Mouse (Mus musculus): ENCODE measurements around the gene Borcs6. TPM values are rescaled to one million over a fixed set of nuclear protein-coding genes. Genes with fewer than 3 reads are reported as not detected.
"Not testable (repeated sequence)": the region's sequence is repeated elsewhere in the genome, so short reads cannot be mapped to it uniquely, and the experiment has no call there.

The Borcs6 gene
- total and polyA plus RNA-seq, 2 experiments from 2014 or later: 20.9 to 32.8 TPM

DNA sequence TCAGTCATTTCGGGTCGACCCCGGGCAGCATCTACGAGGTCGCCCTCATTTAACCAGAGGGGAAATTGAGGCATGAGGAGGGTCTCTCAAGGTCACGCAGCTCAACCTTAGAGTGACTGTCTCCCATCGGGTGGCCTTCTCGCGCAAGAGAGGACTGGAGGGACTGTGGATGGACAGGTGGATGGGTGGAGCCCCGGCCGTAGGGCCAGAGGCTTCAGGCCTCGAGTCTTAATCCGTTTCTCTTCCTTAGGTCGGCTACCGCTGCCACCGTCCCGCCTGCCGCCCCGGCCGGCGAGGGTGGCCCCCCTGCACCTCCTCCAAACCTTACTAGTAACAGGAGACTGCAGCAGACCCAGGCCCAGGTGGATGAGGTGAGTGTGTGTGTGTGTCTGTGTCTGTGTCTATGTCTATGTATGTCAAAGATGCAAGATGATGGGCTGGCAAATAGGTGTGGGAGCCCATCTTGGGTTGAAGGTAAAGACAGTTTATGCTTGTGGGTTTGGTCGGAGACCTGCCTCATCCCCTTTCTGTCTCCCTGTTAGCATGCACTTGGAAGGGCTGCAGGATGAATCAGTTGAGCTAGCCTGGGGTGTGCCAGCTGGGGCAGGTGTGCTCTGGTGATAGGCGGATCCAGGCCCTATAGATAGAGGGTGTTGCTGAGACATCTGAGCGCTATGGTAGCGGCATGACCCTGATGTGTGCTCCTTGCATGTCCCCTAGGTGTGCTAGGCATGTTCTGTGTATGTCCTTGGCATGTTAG, 29.5 kb downstream of the Borcs6 start:
- peaks cover 19% of the 10 kb centered on the region for H3K36me3 ChIP-seq (ENCODE audit: insufficient read depth)
- H3K9ac ChIP-seq: peak overlapping the region; percentile 100
- 11% methylated on average over 25 of the region's 25 CpGs for WGBS
- H3K27me3 ChIP-seq (ENCODE audit: insufficient read depth, low read length): no peaks in the 10 kb centered on the region
- H3K9me3 ChIP-seq (ENCODE audit: low read length): no peaks in the 10 kb centered on the region
- ATAC-seq (peak; percentile 11; the same call in 1 of the 2 replicates), DNase-seq (no peak)
- TF ChIP-seq CTCF (IDR thresholded peaks at IDR 0.05; ENCODE audit: low read depth): no peak
- peaks cover 14% of the 10 kb centered on the region for H3K4me1 ChIP-seq (ENCODE audit: insufficient read depth)
- H3K4me2 ChIP-seq (ENCODE audit: low read depth): peak overlapping the region; percentile 91
- peak overlapping the region; percentile 99 for H3K4me3 ChIP-seq (ENCODE audit: low read depth, low read length)
- H3K27ac ChIP-seq (ENCODE audit: low read depth, low read length): peak overlapping the region; percentile 97

DNA sequence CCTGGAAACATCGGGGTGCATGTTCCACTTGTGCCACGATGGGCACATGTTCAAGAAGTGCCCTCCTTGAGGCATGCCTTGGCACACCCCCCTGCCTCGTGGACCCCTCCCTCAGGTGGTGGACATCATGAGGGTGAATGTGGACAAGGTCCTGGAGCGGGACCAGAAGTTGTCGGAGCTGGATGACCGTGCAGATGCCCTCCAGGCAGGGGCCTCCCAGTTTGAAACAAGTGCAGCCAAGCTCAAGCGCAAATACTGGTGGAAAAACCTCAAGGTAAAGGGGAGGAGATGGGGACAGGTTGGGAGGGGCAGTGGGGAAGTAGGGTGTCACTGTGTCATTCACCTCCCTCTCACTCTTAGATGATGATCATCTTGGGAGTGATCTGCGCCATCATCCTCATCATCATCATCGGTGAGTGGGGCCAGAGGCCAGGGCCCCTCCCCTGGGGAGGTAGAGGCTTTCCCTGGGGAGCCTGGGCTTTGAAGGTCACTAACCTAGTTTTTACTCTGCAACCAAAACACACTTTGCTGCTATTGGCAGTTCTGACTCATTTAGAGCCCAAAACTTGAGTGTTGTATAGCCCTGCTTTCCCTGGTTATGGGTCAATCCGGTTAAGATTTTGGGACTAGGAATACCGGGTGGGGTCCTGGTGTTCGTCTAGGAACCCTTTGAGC, 30.2 kb downstream of the Borcs6 start:
- TF ChIP-seq CTCF (IDR thresholded peaks at IDR 0.05; ENCODE audit: low read depth): no peak
- peak overlapping the region; percentile 99 for H3K4me3 ChIP-seq (ENCODE audit: low read depth, low read length)
- H3K36me3 ChIP-seq (ENCODE audit: insufficient read depth): peaks cover 19% of the 10 kb centered on the region
- H3K4me2 ChIP-seq (ENCODE audit: low read depth): peak overlapping the region; percentile 91
- H3K4me1 ChIP-seq (ENCODE audit: insufficient read depth): peaks cover 18% of the 10 kb centered on the region
- 84% methylated on average over 12 of the region's 12 CpGs for WGBS
- no peaks in the 10 kb centered on the region for H3K9me3 ChIP-seq (ENCODE audit: low read length)
- ATAC-seq (no peak), DNase-seq (no peak)
- H3K27me3 ChIP-seq (ENCODE audit: insufficient read depth, low read length): no peaks in the 10 kb centered on the region
- H3K9ac ChIP-seq: peak overlapping the region; percentile 100
- H3K27ac ChIP-seq (ENCODE audit: low read depth, low read length): peak overlapping the region; percentile 97

DNA sequence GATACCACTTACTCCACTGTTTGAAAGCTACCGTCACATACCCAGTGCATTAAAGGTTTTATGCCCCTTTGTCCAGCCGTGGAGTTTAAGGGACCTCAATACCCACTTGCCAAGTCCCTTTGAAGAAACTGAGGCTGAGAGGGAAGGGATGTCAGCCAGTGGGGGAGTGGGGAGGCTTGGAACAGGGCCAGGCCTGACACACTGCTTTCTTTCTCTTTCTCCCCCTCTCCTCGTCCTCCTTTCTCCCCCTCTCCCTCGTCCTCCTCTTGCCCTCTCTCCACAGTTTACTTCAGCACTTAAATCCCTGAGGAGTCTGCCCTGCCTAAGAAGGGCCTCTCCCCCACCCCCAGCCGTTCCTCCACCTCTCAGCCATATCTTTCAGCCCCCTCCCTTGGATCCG, 30.9 kb downstream of the Borcs6 start:
- H3K27ac ChIP-seq (ENCODE audit: low read depth, low read length): peak overlapping the region; percentile 97; the same call in 1 of the 2 replicates
- peaks cover 18% of the 10 kb centered on the region for H3K4me1 ChIP-seq (ENCODE audit: insufficient read depth)
- ATAC-seq (no peak), DNase-seq (no peak)
- no peak for TF ChIP-seq CTCF (IDR thresholded peaks at IDR 0.05; ENCODE audit: low read depth)
- peaks cover 19% of the 10 kb centered on the region for H3K36me3 ChIP-seq (ENCODE audit: insufficient read depth)
- no peaks in the 10 kb centered on the region for H3K9me3 ChIP-seq (ENCODE audit: low read length)
- H3K9ac ChIP-seq: peak overlapping the region; percentile 100
- H3K27me3 ChIP-seq (ENCODE audit: insufficient read depth, low read length): no peaks in the 10 kb centered on the region
- no peak overlapping the region for H3K4me3 ChIP-seq (ENCODE audit: low read depth, low read length)
- peak overlapping the region; percentile 91 for H3K4me2 ChIP-seq (ENCODE audit: low read depth)
- 47% methylated on average over 6 of the region's 6 CpGs for WGBS

DNA sequence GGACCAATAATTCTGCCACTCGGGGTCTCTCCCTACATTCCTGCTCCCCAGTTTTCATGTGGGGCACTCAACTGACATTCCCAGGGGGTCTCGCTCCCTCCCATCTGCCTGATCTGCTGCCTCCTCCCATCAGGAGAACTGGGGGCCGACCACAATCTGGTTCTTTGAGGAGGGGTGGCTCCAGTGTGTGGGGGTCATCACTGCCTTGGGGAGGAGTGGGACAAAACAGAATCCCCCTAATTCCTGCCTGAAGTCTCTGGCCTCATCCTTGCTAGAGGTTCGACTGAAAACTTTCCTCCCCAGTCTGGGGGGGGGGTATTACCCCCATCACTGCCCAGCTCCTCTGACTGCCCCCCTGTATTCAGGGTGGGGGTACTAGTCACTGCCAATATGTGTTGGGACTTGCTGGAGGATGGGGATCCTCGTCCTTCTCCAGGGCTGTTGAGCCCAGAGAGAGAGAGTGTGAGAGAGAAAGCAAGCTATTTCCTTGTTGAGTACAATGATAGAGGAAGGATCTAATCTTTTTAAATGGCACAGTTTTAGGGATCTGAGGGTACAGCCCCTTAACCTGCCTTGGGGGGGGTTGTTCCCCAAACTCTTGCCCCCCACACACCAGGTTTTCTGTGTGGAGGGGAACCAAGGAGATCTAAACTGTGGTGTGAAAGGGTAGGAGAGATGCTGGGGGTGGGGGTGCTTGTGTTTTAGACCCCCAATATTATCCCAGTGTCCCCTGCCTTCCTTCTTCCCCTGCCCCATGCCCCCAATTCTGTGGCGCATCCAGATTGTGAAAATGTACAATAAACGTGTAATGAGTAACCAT, 32.3 kb downstream of the Borcs6 start:
- TF ChIP-seq CTCF (IDR thresholded peaks at IDR 0.05; ENCODE audit: low read depth): no peak

DNA sequence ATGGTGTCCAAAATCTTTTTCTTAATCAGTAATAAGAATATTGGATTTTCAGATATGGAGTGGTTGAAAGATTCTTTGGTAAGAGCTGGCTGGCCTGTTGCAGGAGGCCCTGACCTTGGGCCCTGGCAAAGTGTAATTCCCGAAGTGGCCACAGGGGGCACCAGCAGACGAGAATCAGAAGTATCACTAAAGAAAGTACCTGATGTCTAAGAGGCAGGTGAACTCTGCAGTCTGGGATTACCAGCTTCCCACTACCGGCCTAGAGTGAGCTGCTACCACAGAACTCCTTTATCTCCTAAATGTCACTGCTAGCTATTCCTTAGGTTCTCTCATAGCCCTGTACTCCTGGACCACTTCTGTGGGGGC, 32.9 kb downstream of the Borcs6 start:
- no peak overlapping the region for H3K9ac ChIP-seq
- H3K9me3 ChIP-seq (ENCODE audit: low read length): no peaks in the 10 kb centered on the region
- no peak overlapping the region for H3K4me2 ChIP-seq (ENCODE audit: low read depth)
- 5% methylated on average over 3 of the region's 3 CpGs for WGBS
- H3K36me3 ChIP-seq (ENCODE audit: insufficient read depth): peaks cover 19% of the 10 kb centered on the region
- H3K27ac ChIP-seq (ENCODE audit: low read depth, low read length): 0 out of 2 replicates have a peak overlapping the region, but pooled peaks have one; percentile 2
- DNase-seq (peak; percentile 71), ATAC-seq (no peak)
- peaks cover 29% of the 10 kb centered on the region for H3K4me1 ChIP-seq (ENCODE audit: insufficient read depth)
- TF ChIP-seq CTCF (IDR thresholded peaks at IDR 0.05; ENCODE audit: low read depth): peak; percentile 81
- no peak overlapping the region for H3K4me3 ChIP-seq (ENCODE audit: low read depth, low read length)
- H3K27me3 ChIP-seq (ENCODE audit: insufficient read depth, low read length): no peaks in the 10 kb centered on the region

More for the DNA sequence above, 32.3 kb downstream of the Borcs6 start:
- 63% methylated on average over 7 of the region's 7 CpGs for whole genome bisulfite sequencing
- Histone ChIP-seq H3K27ac (ENCODE audit: low read depth, low read length) (no peak overlapping the region), H3K36me3 (ENCODE audit: insufficient read depth) (peaks cover 19% of the 10 kb centered on the region), H3K9ac (no peak overlapping the region), H3K4me1 (ENCODE audit: insufficient read depth) (peaks cover 25% of the 10 kb centered on the region), H3K27me3 (ENCODE audit: insufficient read depth, low read length) (no peaks in the 10 kb centered on the region), H3K4me2 (ENCODE audit: low read depth) (no peak overlapping the region), H3K4me3 (ENCODE audit: low read depth, low read length) (no peak overlapping the region), H3K9me3 (ENCODE audit: low read length) (no peaks in the 10 kb centered on the region)
- ATAC-seq: no peak
- no peak for DNase-seq

DNA sequence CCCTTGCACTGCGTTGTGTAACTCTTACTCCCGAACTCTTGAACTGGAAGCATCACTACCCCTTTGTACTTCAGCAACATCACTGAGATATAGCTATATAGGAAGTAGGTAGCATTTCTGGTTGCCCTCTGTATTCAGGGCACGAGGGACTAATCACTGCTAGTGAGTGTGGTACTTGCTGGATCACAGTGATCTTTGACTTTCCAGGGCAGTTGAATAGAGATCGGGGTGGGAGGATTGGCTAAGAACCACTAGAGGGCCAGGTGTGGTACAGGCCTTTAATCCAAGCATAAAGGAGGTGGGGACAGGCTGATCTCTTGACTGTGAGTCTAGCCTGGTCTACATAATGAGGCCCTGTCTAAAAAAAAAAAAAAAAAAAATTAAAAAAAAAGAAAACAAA, 33.4 kb downstream of the Borcs6 start:
- 87% methylated on average over 4 of the region's 4 CpGs for WGBS
- no peak for ATAC-seq
- H3K4me1 ChIP-seq (ENCODE audit: insufficient read depth): peaks cover 34% of the 10 kb centered on the region

DNA sequence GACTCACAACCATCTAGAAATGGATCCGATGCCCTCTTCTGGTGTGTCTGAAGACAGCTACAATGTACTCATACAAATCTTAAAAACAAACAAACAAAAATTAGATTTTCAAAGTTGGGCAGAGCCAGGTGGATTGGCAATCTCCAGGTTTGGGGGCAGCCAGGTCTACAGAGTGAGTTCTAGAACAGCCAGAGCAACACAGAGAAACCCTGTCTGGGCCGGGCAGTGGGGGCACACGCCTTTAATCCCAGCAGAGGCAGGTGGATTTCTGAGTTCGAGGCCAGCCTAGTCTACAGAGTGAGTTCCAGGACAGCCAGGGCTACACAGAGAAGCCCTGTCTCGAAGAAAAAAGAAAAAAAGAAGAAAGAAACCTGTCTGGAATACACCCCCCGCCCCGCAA, 34.3 kb downstream of the Borcs6 start:
- H3K27ac ChIP-seq (ENCODE audit: low read depth, low read length); DNase-seq; ATAC-seq; H3K4me3 ChIP-seq (ENCODE audit: low read depth, low read length); H3K4me2 ChIP-seq (ENCODE audit: low read depth); H3K27me3 ChIP-seq (ENCODE audit: insufficient read depth, low read length); H3K9ac ChIP-seq; H3K9me3 ChIP-seq (ENCODE audit: low read length): not testable (repeated sequence)
- Histone ChIP-seq H3K4me1 (ENCODE audit: insufficient read depth) (peaks cover 41% of the 10 kb centered on the region), H3K36me3 (ENCODE audit: insufficient read depth) (peaks cover 19% of the 10 kb centered on the region)
- 90% methylated on average over 7 of the region's 7 CpGs for WGBS

More for the DNA sequence above, 33.4 kb downstream of the Borcs6 start:
- Histone ChIP-seq H3K27ac (ENCODE audit: low read depth, low read length) (0 out of 2 replicates have a peak overlapping the region, but pooled peaks have one; percentile 2), H3K27me3 (ENCODE audit: insufficient read depth, low read length) (no peaks in the 10 kb centered on the region), H3K9me3 (ENCODE audit: low read length) (no peaks in the 10 kb centered on the region), H3K9ac (no peak overlapping the region), H3K4me3 (ENCODE audit: low read depth, low read length) (no peak overlapping the region), H3K36me3 (ENCODE audit: insufficient read depth) (peaks cover 19% of the 10 kb centered on the region), H3K4me2 (ENCODE audit: low read depth) (no peak overlapping the region)
- no peak for TF ChIP-seq CTCF (IDR thresholded peaks at IDR 0.05; ENCODE audit: low read depth)
- DNase-seq: no peak
